Mouse (Mus musculus) megakaryocyte, adult 5-6 weeks (primary cell): ENCODE measurements around the gene Ccne1. TPM values are rescaled to one million over a fixed set of nuclear protein-coding genes. Genes with fewer than 3 reads are reported as not detected.

Source experiments
- ATAC-seq: 2 replicates; pipeline ENCODE4 v1.8.0; 2016; ENCODE audit warnings: mild to moderate bottlenecking, inconsistent platforms; ENCODE audit not compliant: poor library complexity, severe bottlenecking
- total RNA-seq, 2 experiments: library from RNA; stranded (forward) in 1 of 2; stranded (reverse) in 1 of 2; fragments of 153-499, 151-499 nt in 1 of 2; fragments of 221-1000, 200-1000 nt in 1 of 2; gene quantifications; 2 replicates each; pipeline versions ENCODE4 v1.2.3 to v1.2.4; 2015 to 2017

Gene Ccne1
- total RNA-seq, 2 experiments from 2014 or later = 23.6 to 33.4 TPM

- ATAC-seq = no peak
Observed at GRCm38 (mm10) chr7:38104097-38104496, 3.2 kb downstream of the Ccne1 start.

GRCm38 (mm10) chr7:38094353-38094752, 13.0 kb downstream of the Ccne1 start:
- peak; percentile 57 for ATAC-seq

- ATAC-seq = peak; percentile 14
Observed at GRCm38 (mm10) chr7:38093101-38093500, 14.2 kb downstream of the Ccne1 start.

- ATAC-seq = peak; percentile 68
Observed at GRCm38 (mm10) chr7:38089930-38090675, 17.2 kb downstream of the Ccne1 start.

GRCm38 (mm10) chr7:38088456-38088855, 18.9 kb downstream of the Ccne1 start:
- no peak for ATAC-seq

- ATAC-seq = no peak
Observed at GRCm38 (mm10) chr7:38087856-38088255, 19.5 kb downstream of the Ccne1 start.

GRCm38 (mm10) chr7:38086401-38086800, 20.9 kb downstream of the Ccne1 start:
- ATAC-seq = no peak

GRCm38 (mm10) chr7:38085573-38086211, 21.6 kb downstream of the Ccne1 start:
- ATAC-seq = peak; percentile 14

- ATAC-seq = peak; percentile 93
Observed at GRCm38 (mm10) chr7:38084778-38085572, 22.4 kb downstream of the Ccne1 start.

- no peak for ATAC-seq
Observed at GRCm38 (mm10) chr7:38082971-38083370, 24.4 kb downstream of the Ccne1 start.

GRCm38 (mm10) chr7:38077189-38077588, 30.1 kb downstream of the Ccne1 start:
- no peak for ATAC-seq

GRCm38 (mm10) chr7:38075487-38075886, 31.8 kb downstream of the Ccne1 start:
- no peak for ATAC-seq

- ATAC-seq = no peak
Observed at GRCm38 (mm10) chr7:38074920-38075319, 32.4 kb downstream of the Ccne1 start.

- no peak for ATAC-seq
Observed at GRCm38 (mm10) chr7:38074514-38074913, 32.8 kb downstream of the Ccne1 start.

- peak; percentile 84 for ATAC-seq
Observed at GRCm38 (mm10) chr7:38073782-38074181, 33.6 kb downstream of the Ccne1 start.

- ATAC-seq = no peak
Observed at GRCm38 (mm10) chr7:38071065-38071464, 36.3 kb downstream of the Ccne1 start.

GRCm38 (mm10) chr7:38070663-38071062, 36.7 kb downstream of the Ccne1 start:
- ATAC-seq = no peak

- peak; percentile 45 for ATAC-seq
Observed at GRCm38 (mm10) chr7:38064431-38064830, 42.9 kb downstream of the Ccne1 start.

- peak; percentile 97 for ATAC-seq
Observed at GRCm38 (mm10) chr7:38061060-38061970, 46.0 kb downstream of the Ccne1 start.

GRCm38 (mm10) chr7:38059636-38060330, 47.6 kb downstream of the Ccne1 start:
- no peak for ATAC-seq
